Mouse (Mus musculus) monocyte, adult 5-6 weeks (primary cell): ENCODE results near the gene C1qtnf7. TPM values are rescaled to one million over a fixed set of nuclear protein-coding genes. Genes with fewer than 3 reads are reported as not detected.

Experiments
- ATAC-seq: fragments of 153-309, 156-312 bp; replicated peaks from 2 replicates; pipeline ENCODE4 v1.8.0; 2017; ENCODE audit warnings: mild to moderate bottlenecking; ENCODE audit not compliant: low TSS enrichment, insufficient number of reproducible peaks, severe bottlenecking, poor library complexity, low FRiP score
- total RNA-seq: library from RNA; stranded (forward); fragments of 200-1000, 200-491, 200-594 nt; gene quantifications from 3 replicates; pipeline ENCODE4 v1.2.3, GENCODE M21; 2017

C1qtnf7 gene
- not detected in 3 replicates for total RNA-seq

GRCm38 (mm10) chr5:43515401-43515976 lies at the start of gene C1qtnf7:
TSS of gene C1qtnf7 (plus strand) at chr5:43515538.
- ATAC-seq, result no peak

- no peak for ATAC-seq
Measured at GRCm38 (mm10) chr5:43466762-43467161, 48.6 kb upstream of the C1qtnf7 start.

- no peak for ATAC-seq
Measured at GRCm38 (mm10) chr5:43467214-43467613, 48.1 kb upstream of the C1qtnf7 start.

GRCm38 (mm10) chr5:43468937-43469336 lies 46.4 kb upstream of the C1qtnf7 start:
- ATAC-seq, result no peak

- ATAC-seq, result no peak
Measured at GRCm38 (mm10) chr5:43477953-43478352, 37.4 kb upstream of the C1qtnf7 start.

- no peak for ATAC-seq
Measured at GRCm38 (mm10) chr5:43480046-43480445, 35.3 kb upstream of the C1qtnf7 start.

- no peak for ATAC-seq
Measured at GRCm38 (mm10) chr5:43480786-43481185, 34.6 kb upstream of the C1qtnf7 start.

- no peak for ATAC-seq
Measured at GRCm38 (mm10) chr5:43481824-43482223, 33.5 kb upstream of the C1qtnf7 start.

GRCm38 (mm10) chr5:43501887-43502286 lies 13.5 kb upstream of the C1qtnf7 start:
- ATAC-seq, result no peak

GRCm38 (mm10) chr5:43504243-43504786 lies 11.0 kb upstream of the C1qtnf7 start:
- no peak for ATAC-seq

- ATAC-seq, result no peak
Measured at GRCm38 (mm10) chr5:43508470-43508869, 6.9 kb upstream of the C1qtnf7 start.

GRCm38 (mm10) chr5:43508892-43509291 lies 6.4 kb upstream of the C1qtnf7 start:
- ATAC-seq, result no peak

- ATAC-seq, result no peak
Measured at GRCm38 (mm10) chr5:43511126-43511525, 4.2 kb upstream of the C1qtnf7 start.

GRCm38 (mm10) chr5:43516491-43516890 lies 1.2 kb downstream of the C1qtnf7 start:
- no peak for ATAC-seq

GRCm38 (mm10) chr5:43517313-43517712 lies 2.0 kb downstream of the C1qtnf7 start:
- ATAC-seq, result no peak

GRCm38 (mm10) chr5:43519905-43520304 lies 4.6 kb downstream of the C1qtnf7 start:
- ATAC-seq, result no peak

- ATAC-seq, result no peak
Measured at GRCm38 (mm10) chr5:43521369-43521768, 6.0 kb downstream of the C1qtnf7 start.

- no peak for ATAC-seq
Measured at GRCm38 (mm10) chr5:43522866-43523265, 7.5 kb downstream of the C1qtnf7 start.

- no peak for ATAC-seq
Measured at GRCm38 (mm10) chr5:43526874-43527584, 11.7 kb downstream of the C1qtnf7 start.

- no peak for ATAC-seq
Measured at GRCm38 (mm10) chr5:43530186-43530585, 14.8 kb downstream of the C1qtnf7 start.
